Mouse (Mus musculus): ENCODE results near the gene Gm3250. TPM values are rescaled to one million over a fixed set of nuclear protein-coding genes. Genes with fewer than 3 reads are reported as not detected.
"Not testable (repeated sequence)": the region's sequence is repeated elsewhere in the genome, so short reads cannot be mapped to it uniquely, and the experiment has no call there.

The Gm3250 gene
- total RNA-seq (2021), result not detected
- long read RNA-seq, experiment 1, result 0 reads
- long read RNA-seq, experiment 2, result 0 reads

GRCm38 (mm10) chr10:77782442-77782841 is at the start of gene Gm3250:
Gm3250 (minus strand) TSS chr10:77782542.
- DNase-seq (ENCODE audit: low spot score), result not testable (repeated sequence)

- DNase-seq (ENCODE audit: low spot score), result no peak
These were observed 44.6 kb upstream of the Gm3250 start, which contains the start of gene Krtap10-4 for GRCm38 (mm10) chr10:77826951-77827350. Krtap10-4 (minus strand) TSS chr10:77827095.

GRCm38 (mm10) chr10:77819203-77819602 is 36.9 kb upstream of the Gm3250 start:
- no peak for DNase-seq (ENCODE audit: low spot score)

- DNase-seq (ENCODE audit: low spot score), result no peak
These were observed 36.2 kb upstream of the Gm3250 start for GRCm38 (mm10) chr10:77818523-77818922.

GRCm38 (mm10) chr10:77815514-77815913 is 33.2 kb upstream of the Gm3250 start:
- no peak for DNase-seq (ENCODE audit: low spot score)

- no peak for DNase-seq (ENCODE audit: low spot score)
These were observed 32.0 kb upstream of the Gm3250 start, which contains the start of gene Gm2696 for GRCm38 (mm10) chr10:77814382-77814781. Gm2696 (plus strand) TSS chr10:77814682.

- DNase-seq (ENCODE audit: low spot score), result no peak
These were observed 29.4 kb upstream of the Gm3250 start, which contains the start of gene Gm9507 for GRCm38 (mm10) chr10:77811743-77812142. Gm9507 (minus strand) TSS chr10:77811843.

- no peak for DNase-seq (ENCODE audit: low spot score)
These were observed 21.8 kb upstream of the Gm3250 start for GRCm38 (mm10) chr10:77804095-77804494.

- DNase-seq (ENCODE audit: low spot score), result no peak
These were observed 16.7 kb upstream of the Gm3250 start, which contains the start of gene Gm19668 for GRCm38 (mm10) chr10:77798921-77799508. Gm19668 (minus strand) TSS chr10:77799133.

GRCm38 (mm10) chr10:77798164-77798920 is 16.0 kb upstream of the Gm3250 start:
- not testable (repeated sequence) for DNase-seq (ENCODE audit: low spot score)

- DNase-seq (ENCODE audit: low spot score), result no peak
These were observed 15.3 kb upstream of the Gm3250 start for GRCm38 (mm10) chr10:77797677-77798076.

- no peak for DNase-seq (ENCODE audit: low spot score)
These were observed 12.6 kb upstream of the Gm3250 start, which contains the start of gene Gm9639 for GRCm38 (mm10) chr10:77794976-77795375. Gm9639 (minus strand) TSS chr10:77795076.

GRCm38 (mm10) chr10:77788621-77789020 is 6.3 kb upstream of the Gm3250 start:
- DNase-seq (ENCODE audit: low spot score), result no peak

- not testable (repeated sequence) for DNase-seq (ENCODE audit: low spot score)
These were observed 5.5 kb upstream of the Gm3250 start, which contains the start of gene Gm7137 for GRCm38 (mm10) chr10:77787876-77788275. Gm7137 (minus strand) TSS chr10:77788200.

GRCm38 (mm10) chr10:77783396-77783795 is 1.1 kb upstream of the Gm3250 start:
- not testable (repeated sequence) for DNase-seq (ENCODE audit: low spot score)

- DNase-seq (ENCODE audit: low spot score), result not testable (repeated sequence)
These were observed 5.5 kb downstream of the Gm3250 start, which contains the start of gene Gm7138 for GRCm38 (mm10) chr10:77776844-77777243. Gm7138 (minus strand) TSS chr10:77776944.

- DNase-seq (ENCODE audit: low spot score), result not testable (repeated sequence)
These were observed 10.2 kb downstream of the Gm3250 start for GRCm38 (mm10) chr10:77772142-77772541.

- not testable (repeated sequence) for DNase-seq (ENCODE audit: low spot score)
These were observed 11.1 kb downstream of the Gm3250 start, which contains the start of gene Gm3238 for GRCm38 (mm10) chr10:77771225-77771624. Gm3238 (minus strand) TSS chr10:77771325.

- DNase-seq (ENCODE audit: low spot score), result no peak
These were observed 12.6 kb downstream of the Gm3250 start for GRCm38 (mm10) chr10:77769727-77770126.

- not testable (repeated sequence) for DNase-seq (ENCODE audit: low spot score)
These were observed 22.8 kb downstream of the Gm3250 start, which contains the start of gene Gm3233 for GRCm38 (mm10) chr10:77759582-77759981. Gm3233 (minus strand) TSS chr10:77759682.

GRCm38 (mm10) chr10:77753448-77753847 is 28.9 kb downstream of the Gm3250 start:
- no peak for DNase-seq (ENCODE audit: low spot score)

- DNase-seq (ENCODE audit: low spot score), result not testable (repeated sequence)
These were observed 30.0 kb downstream of the Gm3250 start for GRCm38 (mm10) chr10:77752312-77752711.

Measured in gastrocnemius, adult 18-20 months (tissue).